Mouse (Mus musculus): Measurements from ENCODE around the gene Trcg1.

The Trcg1 gene

DNA sequence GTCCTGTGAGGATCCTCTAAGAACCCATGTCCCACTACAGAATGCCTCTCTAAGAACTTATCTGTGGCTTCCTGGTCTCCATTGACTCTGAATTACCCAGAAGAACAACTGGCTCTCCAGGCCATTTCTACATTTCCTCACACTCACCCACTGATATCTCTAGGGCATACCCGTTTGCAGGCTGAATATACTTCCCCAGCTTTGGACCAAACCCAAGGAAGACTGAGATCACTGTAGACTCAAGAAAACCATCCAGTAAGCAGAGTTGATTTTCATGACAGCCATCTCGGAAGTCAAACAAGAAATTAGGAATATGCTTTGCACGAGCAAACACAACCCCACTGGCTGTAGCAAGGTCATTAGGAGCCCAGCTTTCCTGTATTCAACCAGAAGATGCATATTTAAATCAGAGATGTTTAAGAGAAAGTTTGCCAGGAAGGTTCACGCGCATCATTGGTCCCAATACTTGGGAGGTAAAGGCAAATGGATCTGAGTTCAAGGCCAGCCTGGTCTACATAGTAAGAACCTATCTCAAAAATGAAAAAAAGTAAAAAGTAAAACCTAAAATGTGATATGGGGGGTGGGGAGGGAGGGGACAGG is 3.9 kb upstream of the Trcg1 start:
- no peak for DNase-seq (ENCODE audit: low spot score)

DNA sequence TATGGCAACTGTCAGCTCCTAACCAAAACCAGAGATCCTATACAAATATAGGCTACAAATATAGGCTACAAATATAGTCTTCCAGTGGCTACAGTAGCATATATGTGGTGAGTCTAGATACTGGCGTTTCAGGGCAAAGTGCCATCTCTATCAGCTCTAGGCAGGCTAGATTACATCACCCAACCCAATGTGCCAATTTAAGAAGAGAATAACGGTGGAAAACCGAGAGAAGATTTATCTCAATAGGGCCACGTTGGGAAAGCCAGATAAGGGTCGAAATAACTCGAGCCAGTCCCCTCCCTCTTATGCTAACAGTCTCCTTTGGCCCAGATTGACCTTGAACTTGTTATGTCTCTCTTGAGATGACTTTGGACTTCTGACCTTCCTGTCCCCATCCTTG is 3.2 kb upstream of the Trcg1 start:
- no peak for DNase-seq (ENCODE audit: low spot score)

- peak; percentile 29 for DNase-seq (ENCODE audit: low spot score)
Observed at GRCm38 (mm10) chr9:57233767-57234166, 2.6 kb upstream of the Trcg1 start.

- DNase-seq (ENCODE audit: low spot score): no peak
Observed at GRCm38 (mm10) chr9:57237705-57238104, 1.3 kb downstream of the Trcg1 start.

GRCm38 (mm10) chr9:57238220-57238619 is 1.9 kb downstream of the Trcg1 start:
- DNase-seq (ENCODE audit: low spot score): no peak

DNA sequence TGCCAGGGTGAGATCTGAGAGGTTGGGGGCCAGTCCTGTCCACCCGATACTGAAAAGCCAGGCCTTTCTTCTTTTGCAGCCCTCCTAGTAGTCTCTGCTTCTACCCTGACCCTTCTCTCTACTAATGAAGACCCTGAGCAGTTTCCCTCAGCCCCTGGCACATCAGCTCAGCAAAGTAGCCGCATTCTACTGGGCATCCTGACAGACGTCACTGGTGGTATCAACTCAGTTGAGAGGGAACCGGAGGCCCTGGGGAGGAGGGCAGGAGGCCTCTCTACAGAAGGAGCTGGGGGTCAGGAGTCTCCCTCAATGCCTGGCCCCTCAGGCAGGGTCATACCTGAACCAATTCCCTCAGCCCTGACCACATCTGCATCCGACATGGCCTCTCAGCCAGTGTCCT is 4.8 kb downstream of the Trcg1 start:
- DNase-seq (ENCODE audit: low spot score): no peak

DNA sequence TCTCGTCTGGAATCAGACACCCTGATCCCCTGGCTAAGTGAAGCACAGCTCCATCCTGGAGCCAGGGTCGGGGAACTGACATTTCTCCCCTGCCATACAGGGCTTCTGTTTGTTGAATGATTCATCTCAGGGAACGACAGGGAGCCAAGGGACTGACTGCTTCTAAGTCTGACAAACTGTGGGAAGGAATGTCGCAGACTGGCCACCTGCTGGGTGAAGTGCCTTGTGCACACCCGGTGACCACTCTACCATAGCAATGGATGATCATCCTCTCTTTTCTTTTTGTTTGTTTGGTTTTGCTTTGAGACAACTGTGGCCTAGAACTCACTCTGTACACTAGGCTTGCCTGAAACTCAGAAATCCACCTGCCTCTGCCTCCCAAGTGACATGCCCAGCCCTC is 6.6 kb downstream of the Trcg1 start:
- no peak for DNase-seq (ENCODE audit: low spot score)

GRCm38 (mm10) chr9:57244106-57244685 is 7.8 kb downstream of the Trcg1 start:
- no peak for DNase-seq (ENCODE audit: low spot score)

DNA sequence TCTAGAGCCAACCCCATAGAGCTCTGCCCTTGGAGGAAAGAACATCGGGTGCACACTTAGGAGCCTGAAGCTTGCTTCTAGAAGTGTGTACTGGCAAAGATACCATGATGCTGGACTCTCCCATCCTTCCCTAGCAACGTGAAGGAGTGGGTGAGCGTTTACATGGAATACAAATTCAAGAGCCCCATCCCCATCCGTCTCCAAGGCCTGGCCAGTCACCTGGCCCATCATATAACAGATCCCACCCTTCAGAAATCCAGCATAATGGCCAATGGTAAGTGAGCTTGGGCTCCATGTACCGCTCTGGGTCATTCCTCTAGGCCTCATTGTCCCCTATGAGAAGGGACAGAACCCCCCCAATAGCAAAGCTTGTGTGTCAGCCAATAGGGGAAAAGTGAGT is 10.1 kb downstream of the Trcg1 start:
- DNase-seq (ENCODE audit: low spot score): no peak

- no peak for DNase-seq (ENCODE audit: low spot score)
Observed at GRCm38 (mm10) chr9:57247201-57247671, 10.9 kb downstream of the Trcg1 start.

DNA sequence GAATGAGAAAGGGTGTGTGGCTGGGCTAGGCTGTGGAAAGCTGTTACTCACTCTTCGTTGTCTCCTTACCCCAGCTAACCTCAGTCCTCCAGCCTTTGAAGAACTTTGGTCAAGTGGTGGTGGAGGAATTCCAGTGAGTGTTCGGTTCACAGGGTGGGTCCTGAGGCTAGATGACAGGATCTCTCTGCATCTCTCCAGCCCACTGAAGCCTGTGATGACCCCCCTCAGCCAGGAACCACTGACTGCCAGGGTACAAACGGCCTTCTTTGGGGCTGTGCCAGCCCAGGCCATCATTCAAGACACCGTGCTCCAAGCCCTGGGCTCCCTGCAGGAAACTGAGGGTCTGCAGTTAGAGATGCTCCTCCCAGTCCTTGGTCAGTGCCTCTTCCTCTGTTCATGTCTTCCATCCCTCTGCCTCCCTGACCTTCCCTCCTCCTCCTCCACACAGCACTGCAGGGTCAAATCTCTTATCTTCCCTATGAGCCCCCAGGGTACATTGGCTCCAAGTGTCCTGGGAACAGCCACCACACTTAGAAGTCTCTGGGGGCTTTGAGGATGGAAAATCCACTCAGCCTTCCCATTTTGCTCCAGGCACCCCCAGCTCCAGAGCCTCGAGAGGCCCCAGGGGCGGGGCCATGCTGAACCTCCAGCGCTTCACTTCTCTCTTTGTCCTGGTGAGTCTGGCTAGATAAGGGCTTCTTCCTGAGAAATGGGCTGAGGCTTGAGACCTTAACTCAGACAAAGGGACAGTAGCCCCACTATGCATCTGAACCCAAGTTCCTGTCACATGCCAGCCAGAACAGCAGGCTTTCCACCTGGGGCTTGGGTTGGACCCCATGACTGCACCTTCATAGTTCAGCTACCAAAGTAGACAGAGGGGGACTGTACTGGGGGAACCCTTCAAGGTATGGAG is 11.9 kb downstream of the Trcg1 start:
- DNase-seq (ENCODE audit: low spot score): no peak

DNA sequence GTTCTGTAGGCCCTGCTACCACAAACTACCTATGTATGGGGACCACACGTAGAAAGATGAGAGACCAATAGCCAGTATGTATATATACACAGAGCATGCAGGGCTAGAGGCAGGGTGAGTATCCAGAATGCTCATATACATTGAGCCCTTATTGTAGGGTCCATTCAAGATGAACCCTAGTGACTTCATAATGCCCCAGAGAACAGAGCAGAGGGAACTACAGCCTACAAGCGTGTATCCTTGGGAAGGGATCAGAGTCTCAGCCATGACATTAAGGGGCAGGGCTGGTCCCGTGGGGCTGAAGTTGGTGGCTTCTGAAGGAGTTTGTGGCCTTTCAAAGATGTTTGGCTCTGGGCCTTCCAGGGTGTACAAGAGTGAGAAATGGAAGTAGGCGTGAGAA is 13.7 kb downstream of the Trcg1 start:
- no peak for DNase-seq (ENCODE audit: low spot score)

- no peak for DNase-seq (ENCODE audit: low spot score)
Observed at GRCm38 (mm10) chr9:57251139-57251538, 14.8 kb downstream of the Trcg1 start.

- DNase-seq (ENCODE audit: low spot score): no peak
Observed at GRCm38 (mm10) chr9:57254061-57254460, 17.7 kb downstream of the Trcg1 start.

DNA sequence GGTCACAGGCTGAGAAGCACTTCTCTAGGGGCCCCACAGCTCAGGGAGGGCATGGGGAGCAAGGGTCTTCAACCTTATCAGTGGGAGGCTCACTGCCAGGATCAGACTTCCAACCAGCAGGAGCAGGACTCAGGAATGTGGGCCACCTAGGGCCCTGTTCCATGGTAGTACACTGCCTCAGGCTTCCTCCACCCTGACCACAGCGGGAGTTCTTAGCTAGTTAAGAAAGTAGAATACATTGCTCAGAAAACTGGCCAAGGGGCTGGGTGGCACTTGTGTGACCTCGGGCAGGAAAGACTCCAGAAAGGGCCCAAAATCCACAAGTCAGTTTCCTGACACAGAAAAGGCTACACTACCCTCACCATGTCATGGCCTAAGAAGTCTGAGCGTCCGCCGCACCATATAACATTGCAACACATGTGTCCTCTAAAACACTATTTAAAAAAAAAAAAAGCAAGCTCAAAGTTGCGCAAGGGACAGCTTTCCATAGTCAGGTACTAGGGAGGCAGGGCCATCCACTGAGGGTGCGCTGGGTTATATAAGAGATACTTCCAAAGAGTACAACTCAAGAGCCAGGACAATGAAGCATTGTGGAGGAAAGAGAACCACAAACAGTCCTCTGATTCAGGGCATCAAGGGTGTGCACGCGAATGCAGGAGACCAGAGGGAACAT is 18.6 kb downstream of the Trcg1 start:
- peak; percentile 54 for DNase-seq (ENCODE audit: low spot score)

DNA sequence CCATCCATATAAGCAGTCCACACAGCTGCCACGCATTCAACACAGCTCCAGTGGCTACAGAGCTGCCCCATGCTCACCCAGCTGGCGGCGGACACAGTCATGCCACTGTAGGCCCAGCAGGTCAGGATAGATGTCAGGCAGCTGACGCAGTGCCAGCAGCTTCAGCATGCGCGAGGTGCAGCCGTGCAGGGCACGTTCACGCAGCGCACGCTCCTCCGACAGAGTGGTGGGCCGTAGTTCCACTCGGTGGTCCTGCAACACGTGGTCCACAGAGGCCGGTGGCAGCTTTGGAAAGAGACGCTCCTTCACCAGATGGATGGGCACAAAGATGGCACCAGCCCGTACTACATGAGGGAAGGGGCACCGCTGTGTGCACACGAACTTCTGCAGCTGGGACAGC is 20.0 kb downstream of the Trcg1 start:
- DNase-seq (ENCODE audit: low spot score): no peak

GRCm38 (mm10) chr9:57256861-57257260 is 20.5 kb downstream of the Trcg1 start:
- DNase-seq (ENCODE audit: low spot score): no peak

GRCm38 (mm10) chr9:57257627-57258026 is 21.3 kb downstream of the Trcg1 start:
- DNase-seq (ENCODE audit: low spot score): no peak

DNA sequence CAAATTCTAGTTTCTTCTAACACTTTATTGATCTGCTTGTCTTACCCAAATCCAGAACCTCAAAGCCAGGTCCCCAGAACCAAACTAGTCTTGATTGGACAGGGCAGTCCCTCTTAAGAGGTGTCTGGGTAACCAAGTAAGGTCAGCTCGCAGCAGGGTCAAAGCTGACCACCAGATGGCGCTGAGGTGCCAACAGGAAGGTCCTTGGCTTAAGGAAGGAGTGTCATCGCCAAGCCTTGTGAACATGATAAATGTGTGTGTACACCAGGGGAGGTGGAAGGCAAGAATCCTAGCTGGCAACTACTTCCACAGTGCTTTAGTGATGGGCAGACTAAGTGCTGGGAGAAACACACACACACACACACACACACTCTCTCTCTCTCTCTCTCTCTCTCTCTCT is 23.4 kb downstream of the Trcg1 start:
- DNase-seq (ENCODE audit: low spot score): peak; percentile 94

DNA sequence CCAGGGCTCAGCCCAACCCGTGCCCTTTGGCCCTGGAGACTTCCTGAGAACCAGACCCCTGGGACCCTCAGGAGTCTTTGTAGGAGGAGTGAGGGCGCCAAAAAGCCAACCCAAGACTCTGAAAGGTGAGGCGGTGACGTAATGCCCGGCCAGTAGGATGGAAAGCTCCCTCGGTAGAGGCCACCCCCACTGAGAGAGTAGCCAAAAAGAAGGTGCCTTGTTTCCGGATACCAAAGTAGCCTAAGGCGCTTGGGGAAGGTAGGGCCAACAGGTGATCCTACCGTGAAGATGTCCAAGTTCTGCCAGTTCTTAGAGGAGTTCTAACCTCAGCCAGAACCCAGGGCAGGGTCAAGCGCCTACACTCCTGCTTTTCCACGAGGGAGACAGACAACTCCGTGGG is 24.6 kb downstream of the Trcg1 start:
- DNase-seq (ENCODE audit: low spot score): no peak

GRCm38 (mm10) chr9:57261516-57261912 is 25.2 kb downstream of the Trcg1 start:
- DNase-seq (ENCODE audit: low spot score): peak; percentile 65
